Mouse (Mus musculus) neural tube, embryonic 12.5 days (tissue): ENCODE results near the gene Xndc1. TPM values are rescaled to one million over a fixed set of nuclear protein-coding genes. Genes with fewer than 3 reads are reported as not detected.
A peak's percentile ranks its signal among the peaks of the same experiment; 100 is the strongest.

Experiments used
- ATAC-seq: fragments of 200-750 bp; cut with Nextera tagmentation; 2 replicates; pipeline ENCODE4 v1.8.0; 2017; ENCODE audit warnings: low read depth, mild to moderate bottlenecking, moderate TSS enrichment, moderate library complexity; ENCODE audit not compliant: low FRiP score
- H3K27ac ChIP-seq: fragments of 300-500 bp; sonication (generic); 2 replicates; pipeline ENCODE4 v1.5.1; 2016
- H3K27me3 ChIP-seq: fragments of 300-500 bp; sonication (generic); replicated peaks from 2 replicates; pipeline ENCODE4 v1.6.1; 2016; ENCODE audit warnings: mild to moderate bottlenecking
- H3K36me3 ChIP-seq: fragments of 300-500 bp; sonication (generic); 2 replicates; pipeline ENCODE4 v1.6.1; 2016; ENCODE audit warnings: mild to moderate bottlenecking
- H3K4me1 ChIP-seq: fragments of 300-500 bp; sonication (generic); 2 replicates; pipeline ENCODE4 v1.6.1; 2016
- H3K4me2 ChIP-seq: fragments of 300-500 bp; sonication (generic); replicated peaks from 2 replicates; pipeline ENCODE4 v1.6.1; 2016; ENCODE audit warnings: mild to moderate bottlenecking
- H3K4me3 ChIP-seq: fragments of 300-500 bp; sonication (generic); 2 replicates; pipeline ENCODE4 v1.5.1; 2016
- H3K9ac ChIP-seq: fragments of 300-500 bp; sonication (generic); 2 replicates; pipeline ENCODE4 v1.6.1; 2016; ENCODE audit warnings: mild to moderate bottlenecking
- H3K9me3 ChIP-seq: fragments of 300-500 bp; sonication (generic); 2 replicates; pipeline ENCODE4 v1.6.1; 2016; ENCODE audit warnings: mild to moderate bottlenecking
- WGBS: fragments of 180-500 bp; shearing (Covaris S2); methylation state at CpG from one replicate; pipeline ENCODE4 v1.1.7; 2016; 5-methylcytosine and 5-hydroxymethylcytosine counted together
- polyA plus RNA-seq: library from polyadenylated mRNA; unstranded; fragments of >200 nt; fragmentation: Nextera tagmentation; extraction: Ambion mirVana; gene quantifications from 2 replicates; pipeline ENCODE4 v1.2.1, GENCODE M21; 2016

Xndc1 gene
- polyA plus RNA-seq, 1 experiment from 2014 or later = 34.2 TPM

DNA sequence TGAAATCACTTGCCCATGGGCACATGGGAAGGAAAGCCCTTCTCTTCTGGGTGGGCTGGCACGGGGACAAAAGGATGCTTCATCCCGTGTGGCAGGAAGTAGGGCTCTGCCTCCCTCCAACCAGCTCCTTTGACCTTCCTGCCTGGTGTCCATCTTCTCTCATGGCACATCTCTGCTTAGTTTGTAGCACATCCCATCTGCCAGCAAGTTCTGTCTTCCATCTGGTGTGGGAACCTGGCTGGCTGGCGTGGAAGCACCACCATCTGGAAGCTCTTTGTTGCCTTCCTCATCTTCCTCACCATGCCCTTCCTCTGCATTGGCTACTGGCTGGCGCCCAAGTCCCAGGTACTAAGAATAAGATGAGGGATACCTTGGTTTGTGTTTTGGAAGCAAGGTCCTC, 22.0 kb downstream of the Xndc1 start:
- no peak overlapping the region for H3K4me3 ChIP-seq
- 86% methylated on average over 4 of the region's 4 CpGs for WGBS
- H3K27ac ChIP-seq = no peak overlapping the region
- no peak overlapping the region for H3K9ac ChIP-seq
- 0 out of 2 replicates have a peak, but pooled peaks cover 4% of the 10 kb centered on the region for H3K9me3 ChIP-seq
- peaks cover 40% of the 10 kb centered on the region for H3K36me3 ChIP-seq
- H3K4me2 ChIP-seq = no peak overlapping the region
- no peak for ATAC-seq
- no peaks in the 10 kb centered on the region for H3K4me1 ChIP-seq
- H3K27me3 ChIP-seq = no peaks in the 10 kb centered on the region

- Histone ChIP-seq H3K4me3 (no peak overlapping the region), H3K4me1 (peaks cover 19% of the 10 kb centered on the region), H3K36me3 (no peaks in the 10 kb centered on the region), H3K4me2 (peak overlapping the region; percentile 58), H3K27ac (no peak overlapping the region), H3K27me3 (no peaks in the 10 kb centered on the region), H3K9ac (no peak overlapping the region), H3K9me3 (no peaks in the 10 kb centered on the region)
- peak; percentile 79 for ATAC-seq
- WGBS = 3% methylated on average over 30 of the region's 30 CpGs
These were observed 34.7 kb downstream of the Xndc1 start for GRCm38 (mm10) chr7:102099760-102100661.

GRCm38 (mm10) chr7:102100868-102101267, 35.6 kb downstream of the Xndc1 start:
- H3K36me3 ChIP-seq = no peaks in the 10 kb centered on the region
- no peak overlapping the region for H3K9ac ChIP-seq
- no peak overlapping the region for H3K4me2 ChIP-seq
- H3K4me3 ChIP-seq = no peak overlapping the region
- H3K27me3 ChIP-seq = no peaks in the 10 kb centered on the region
- no peak overlapping the region for H3K27ac ChIP-seq
- H3K4me1 ChIP-seq = peaks cover 19% of the 10 kb centered on the region
- WGBS = 30% methylated on average over 5 of the region's 5 CpGs
- ATAC-seq = no peak
- H3K9me3 ChIP-seq = no peaks in the 10 kb centered on the region

DNA sequence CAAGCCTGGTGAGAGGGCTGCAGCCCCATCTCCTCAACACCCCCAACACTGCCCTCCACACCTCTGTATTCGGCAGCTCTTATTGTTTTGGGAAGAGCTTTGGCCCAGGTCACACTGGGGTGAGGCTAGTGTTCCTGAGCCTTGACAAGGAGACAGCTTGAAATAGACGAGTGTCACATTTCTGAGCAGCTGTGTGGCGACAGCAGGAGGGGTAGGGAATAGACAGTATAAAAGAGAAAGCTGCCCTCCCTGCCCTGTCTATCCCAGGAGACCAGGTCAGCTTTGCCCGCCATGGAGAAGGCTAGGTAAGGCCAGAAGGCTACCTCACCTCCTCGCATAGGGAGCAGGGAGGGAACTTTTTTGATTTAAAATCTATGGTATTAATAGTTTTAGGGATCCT, 36.2 kb downstream of the Xndc1 start, which contains the start of gene Art1:
Gene Art1, plus strand, starts transcription at position 257 of the 400 bp plus-strand sequence.
- Histone ChIP-seq H3K9me3 (no peaks in the 10 kb centered on the region), H3K4me3 (no peak within 1 kb of the TSS), H3K4me1 (peaks cover 19% of the 10 kb centered on the region), H3K4me2 (peak within 1 kb of the TSS; percentile 58), H3K36me3 (no peaks in the 10 kb centered on the region), H3K9ac (no peak within 1 kb of the TSS), H3K27ac (no peak within 1 kb of the TSS), H3K27me3 (no peaks in the 10 kb centered on the region)
- no peak for ATAC-seq
- WGBS = 33% methylated on average over 5 of the region's 5 CpGs

GRCm38 (mm10) chr7:102102241-102102640, 36.9 kb downstream of the Xndc1 start:
- Histone ChIP-seq H3K4me1 (peaks cover 25% of the 10 kb centered on the region), H3K36me3 (no peaks in the 10 kb centered on the region), H3K9ac (no peak overlapping the region), H3K4me2 (no peak overlapping the region), H3K4me3 (no peak overlapping the region), H3K27me3 (no peaks in the 10 kb centered on the region), H3K27ac (no peak overlapping the region), H3K9me3 (no peaks in the 10 kb centered on the region)
- 38% methylated on average over 8 of the region's 8 CpGs for WGBS
- no peak for ATAC-seq

DNA sequence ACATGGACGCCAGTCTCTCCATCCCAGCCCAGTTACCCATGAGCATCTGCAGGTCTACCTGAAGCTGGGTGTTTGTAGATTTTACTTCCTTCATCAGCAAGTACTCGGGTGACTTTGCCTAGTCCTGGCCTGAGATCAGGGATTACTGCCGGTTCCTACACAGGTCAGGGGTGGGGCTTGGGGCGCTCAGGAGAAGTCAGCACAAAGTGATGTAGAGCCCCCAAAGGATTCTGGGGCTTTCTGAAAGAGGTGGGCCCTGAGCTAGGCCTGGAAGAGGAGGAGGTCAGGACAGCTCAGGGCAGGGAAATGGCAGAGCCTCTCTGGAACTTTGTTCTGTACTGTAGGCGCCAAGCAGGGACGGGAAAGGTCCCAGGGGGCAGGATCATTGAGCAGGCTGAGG, 37.4 kb downstream of the Xndc1 start:
- H3K27ac ChIP-seq = no peak overlapping the region

DNA sequence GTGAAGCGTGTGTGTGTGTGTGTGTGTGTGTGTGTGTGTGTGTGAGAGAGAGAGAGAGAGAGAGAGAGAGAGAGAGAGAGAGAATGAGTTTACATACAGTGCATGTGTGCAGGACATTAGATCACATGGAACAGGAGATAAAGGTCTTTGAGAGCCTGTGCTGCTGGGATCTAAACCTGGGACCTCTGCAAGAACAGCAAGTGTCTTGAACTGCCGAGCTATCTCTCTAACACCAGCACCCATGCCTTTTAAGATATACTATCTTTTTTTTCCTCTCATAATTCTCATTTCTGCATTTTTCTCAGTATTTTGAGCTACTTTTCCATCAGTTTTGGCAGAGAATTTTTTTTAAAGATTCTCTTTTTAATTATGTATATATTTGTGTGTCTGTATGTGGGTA, 38.2 kb downstream of the Xndc1 start:
- Histone ChIP-seq H3K4me1 (peaks cover 25% of the 10 kb centered on the region), H3K9me3 (no peaks in the 10 kb centered on the region), H3K4me3 (no peak overlapping the region), H3K27ac (no peak overlapping the region), H3K4me2 (no peak overlapping the region), H3K27me3 (no peaks in the 10 kb centered on the region), H3K9ac (no peak overlapping the region), H3K36me3 (no peaks in the 10 kb centered on the region)
- ATAC-seq = no peak
- 82% methylated on average over 2 of the region's 2 CpGs for whole genome bisulfite sequencing

More for the DNA sequence above, 37.4 kb downstream of the Xndc1 start:
- Histone ChIP-seq H3K9me3 (no peaks in the 10 kb centered on the region), H3K4me2 (no peak overlapping the region), H3K36me3 (no peaks in the 10 kb centered on the region), H3K27me3 (no peaks in the 10 kb centered on the region), H3K4me1 (peaks cover 25% of the 10 kb centered on the region), H3K9ac (no peak overlapping the region), H3K4me3 (no peak overlapping the region)
- WGBS = 46% methylated on average over 6 of the region's 6 CpGs
- ATAC-seq = no peak

DNA sequence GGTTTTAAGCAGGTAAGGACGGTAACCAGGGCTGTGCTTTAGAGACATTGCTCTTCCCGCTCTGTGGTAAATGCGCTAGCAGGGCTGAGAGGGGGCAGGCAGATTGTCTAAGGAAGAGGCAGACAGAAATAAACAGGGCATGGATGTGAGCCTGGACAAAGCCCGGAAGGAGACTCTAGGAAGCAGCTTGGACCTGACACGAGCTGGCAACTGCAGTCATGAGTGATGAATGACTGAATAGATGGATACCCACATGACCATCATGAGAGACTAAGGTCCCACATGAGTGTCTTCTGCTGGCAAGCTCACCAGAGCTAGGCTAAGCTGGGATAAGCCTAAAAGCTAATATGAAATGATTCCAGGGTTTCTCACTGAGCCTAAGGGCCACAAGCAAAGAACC, 38.8 kb downstream of the Xndc1 start:
- Histone ChIP-seq H3K27me3 (no peaks in the 10 kb centered on the region), H3K4me1 (peaks cover 25% of the 10 kb centered on the region), H3K9ac (no peak overlapping the region), H3K27ac (no peak overlapping the region), H3K36me3 (no peaks in the 10 kb centered on the region), H3K9me3 (no peaks in the 10 kb centered on the region), H3K4me3 (no peak overlapping the region), H3K4me2 (no peak overlapping the region)
- no peak for ATAC-seq
- WGBS = 81% methylated on average over 5 of the region's 5 CpGs

- Histone ChIP-seq H3K4me2 (peak overlapping the region; percentile 57), H3K27me3 (no peaks in the 10 kb centered on the region), H3K36me3 (no peaks in the 10 kb centered on the region), H3K4me3 (peak overlapping the region; percentile 22), H3K9ac (peak overlapping the region; percentile 40; the same call in 1 of the 2 replicates), H3K4me1 (peaks cover 11% of the 10 kb centered on the region), H3K27ac (no peak overlapping the region), H3K9me3 (no peaks in the 10 kb centered on the region)
- no peak for ATAC-seq
- 24% methylated on average over 23 of the region's 23 CpGs for WGBS
These were observed 41.4 kb downstream of the Xndc1 start for GRCm38 (mm10) chr7:102106700-102107141.

GRCm38 (mm10) chr7:102108206-102108605, 42.9 kb downstream of the Xndc1 start:
- no peak overlapping the region for H3K4me2 ChIP-seq
- no peak overlapping the region for H3K4me3 ChIP-seq
- ATAC-seq = no peak
- H3K27me3 ChIP-seq = no peaks in the 10 kb centered on the region
- H3K36me3 ChIP-seq = no peaks in the 10 kb centered on the region
- 85% methylated on average over 1 of the region's 1 CpGs for WGBS
- no peaks in the 10 kb centered on the region for H3K9me3 ChIP-seq
- no peak overlapping the region for H3K9ac ChIP-seq
- no peak overlapping the region for H3K27ac ChIP-seq
- H3K4me1 ChIP-seq = peaks cover 6% of the 10 kb centered on the region

DNA sequence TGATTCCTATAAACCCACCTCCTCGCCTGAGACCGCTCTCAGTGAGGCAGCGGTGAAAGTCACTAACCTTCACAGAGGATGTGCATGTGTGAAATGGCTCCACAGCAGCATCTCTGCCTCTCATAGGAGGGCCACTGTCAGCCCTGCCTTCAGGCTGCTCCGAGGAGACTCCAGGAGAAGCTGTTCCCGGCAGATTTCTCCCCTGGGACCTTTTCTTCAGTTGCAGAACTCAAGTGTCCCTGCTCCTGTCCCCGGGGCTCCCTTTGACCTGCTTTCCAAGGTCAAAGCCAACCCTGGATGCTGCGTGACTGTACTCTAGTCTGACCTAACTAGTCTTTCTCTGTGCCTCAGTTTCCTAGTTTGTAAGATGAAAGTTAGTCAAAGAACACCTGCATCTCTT, 43.9 kb downstream of the Xndc1 start, which contains the start of gene Art5:
Gene Art5, minus strand, starts transcription at position 319 of the 400 bp plus-strand sequence.
- H3K4me1 ChIP-seq = peaks cover 6% of the 10 kb centered on the region
- H3K36me3 ChIP-seq = no peaks in the 10 kb centered on the region
- no peaks in the 10 kb centered on the region for H3K9me3 ChIP-seq
- H3K9ac ChIP-seq = no peak within 1 kb of the TSS
- no peak within 1 kb of the TSS for H3K27ac ChIP-seq
- 78% methylated on average over 7 of the region's 7 CpGs for WGBS
- no peak for ATAC-seq
- H3K27me3 ChIP-seq = no peaks in the 10 kb centered on the region
- H3K4me2 ChIP-seq = no peak within 1 kb of the TSS
- H3K4me3 ChIP-seq = no peak within 1 kb of the TSS

DNA sequence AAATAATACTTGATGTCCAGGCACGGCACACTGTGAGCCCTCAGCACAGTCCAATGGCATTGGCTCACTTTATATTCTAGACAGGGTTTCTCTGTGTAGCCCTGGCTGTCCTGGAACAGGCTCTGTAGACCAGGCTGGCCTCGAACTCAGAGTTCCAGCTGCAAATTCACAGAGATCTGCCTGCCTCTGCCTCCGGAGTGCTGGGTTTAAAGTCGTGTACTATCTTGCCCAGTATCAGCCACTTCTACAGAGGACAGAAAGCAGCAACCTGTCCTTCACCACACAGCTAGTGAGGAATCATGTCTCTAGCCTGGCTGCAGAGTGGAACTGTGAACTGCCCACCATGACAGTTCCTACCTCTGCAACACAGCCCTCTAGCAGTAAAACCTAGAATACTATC, 44.4 kb downstream of the Xndc1 start:
- Histone ChIP-seq H3K27me3 (no peaks in the 10 kb centered on the region), H3K9ac (no peak overlapping the region), H3K4me2 (no peak overlapping the region), H3K36me3 (no peaks in the 10 kb centered on the region), H3K4me3 (no peak overlapping the region), H3K4me1 (peaks cover 6% of the 10 kb centered on the region), H3K27ac (no peak overlapping the region), H3K9me3 (no peaks in the 10 kb centered on the region)
- 86% methylated on average over 4 of the region's 4 CpGs for WGBS
- ATAC-seq = no peak
